Mouse (Mus musculus) intestine, embryonic 16.5 days (tissue): Measurements from ENCODE around the gene Clspn. TPM values are rescaled to one million over a fixed set of nuclear protein-coding genes. Genes with fewer than 3 reads are reported as not detected.

Experiments
- ATAC-seq: fragments of 200-750 bp; cut with Nextera tagmentation; 2 replicates; pipeline ENCODE4 v1.8.0; 2017; ENCODE audit warnings: moderate TSS enrichment, moderate library complexity
- H3K27ac ChIP-seq: fragments of 300-500 bp; sonication (generic); 2 replicates; pipeline ENCODE4 v1.5.1; 2014; ENCODE audit warnings: mild to moderate bottlenecking, low read length
- H3K27me3 ChIP-seq: fragments of 300-500 bp; sonication (generic); replicated peaks from 2 replicates; pipeline ENCODE4 v1.6.1; 2014; ENCODE audit warnings: low read length, control low read depth, mixed read lengths; ENCODE audit not compliant: control insufficient read depth, insufficient read depth
- H3K36me3 ChIP-seq: fragments of 300-500 bp; sonication (generic); 2 replicates; pipeline ENCODE4 v1.6.1; 2014; ENCODE audit warnings: low read length, control low read depth; ENCODE audit not compliant: control insufficient read depth, insufficient read depth
- H3K4me1 ChIP-seq: fragments of 300-500 bp; sonication (generic); 2 replicates; pipeline ENCODE4 v1.6.1; 2014; ENCODE audit warnings: low read length, control low read depth, mixed read lengths; ENCODE audit not compliant: control insufficient read depth, insufficient read depth
- H3K4me2 ChIP-seq: fragments of 300-500 bp; sonication (generic); 2 replicates; pipeline ENCODE4 v1.6.1; 2014; ENCODE audit warnings: low read depth, low read length, control low read depth
- H3K4me3 ChIP-seq: fragments of 300-500 bp; sonication (generic); 2 replicates; pipeline ENCODE4 v1.5.1; 2014; ENCODE audit warnings: mild to moderate bottlenecking, low read length
- H3K9ac ChIP-seq: fragments of 300-500 bp; sonication (generic); 2 replicates; pipeline ENCODE4 v1.6.1; 2014; ENCODE audit warnings: low read depth, low read length
- H3K9me3 ChIP-seq: fragments of 300-500 bp; sonication (generic); 2 replicates; pipeline ENCODE4 v1.6.1; 2016; ENCODE audit warnings: low read length, control low read depth; ENCODE audit not compliant: control insufficient read depth
- WGBS: fragments of 180-500 bp; shearing (Covaris S2); extraction: QIAGEN DNeasy Blood & Tissue Kit; methylation state at CpG from one replicate; pipeline ENCODE4 v1.1.7; 2014; 5-methylcytosine and 5-hydroxymethylcytosine counted together
- polyA plus RNA-seq: library from polyadenylated mRNA; unstranded; fragments of >200 nt; fragmentation: Nextera tagmentation; extraction: Ambion mirVana; gene quantifications from 2 replicates; pipeline ENCODE4 v1.2.1, GENCODE M21; 2015

Clspn gene
- polyA plus RNA-seq, 1 experiment from 2014 or later: 26.5 TPM

GRCm38 (mm10) chr4:126616312-126616711 lies 59.6 kb downstream of the Clspn start:
- H3K9ac ChIP-seq: no peak overlapping the region
- no peak overlapping the region for H3K27ac ChIP-seq
- H3K9me3 ChIP-seq: no peaks in the 10 kb centered on the region
- no peak overlapping the region for H3K4me2 ChIP-seq
- 79% methylated on average over 4 of the region's 4 CpGs for WGBS
- H3K4me3 ChIP-seq: no peak overlapping the region
- no peak for ATAC-seq
- no peaks in the 10 kb centered on the region for H3K36me3 ChIP-seq
- 0 out of 2 replicates have a peak, but pooled peaks cover 6% of the 10 kb centered on the region for H3K27me3 ChIP-seq
- H3K4me1 ChIP-seq: peaks cover 7% of the 10 kb centered on the region

- no peaks in the 10 kb centered on the region for H3K36me3 ChIP-seq
- peak overlapping the region; percentile 54 for H3K9ac ChIP-seq
- H3K4me2 ChIP-seq: peak overlapping the region; percentile 55
- 4% methylated on average over 32 of the region's 33 CpGs for WGBS
- H3K27me3 ChIP-seq: 0 out of 2 replicates have a peak, but pooled peaks cover 6% of the 10 kb centered on the region
- no peaks in the 10 kb centered on the region for H3K9me3 ChIP-seq
- ATAC-seq: peak; percentile 44; the same call in 1 of the 2 replicates
- no peak overlapping the region for H3K27ac ChIP-seq
- peak overlapping the region; percentile 38 for H3K4me3 ChIP-seq
- H3K4me1 ChIP-seq: peaks cover 7% of the 10 kb centered on the region
Observed at GRCm38 (mm10) chr4:126619691-126620330, 63.1 kb downstream of the Clspn start.

GRCm38 (mm10) chr4:126620349-126620874 lies 63.7 kb downstream of the Clspn start:
- peak overlapping the region; percentile 38 for H3K4me3 ChIP-seq
- H3K27ac ChIP-seq: no peak overlapping the region
- H3K9ac ChIP-seq: peak overlapping the region; percentile 54

GRCm38 (mm10) chr4:126627021-126627681 lies 70.4 kb downstream of the Clspn start:
- Histone ChIP-seq H3K36me3 (no peaks in the 10 kb centered on the region), H3K4me3 (peak overlapping the region; percentile 21; the same call in 1 of the 2 replicates), H3K27me3 (no peaks in the 10 kb centered on the region), H3K4me2 (peak overlapping the region; percentile 44), H3K9me3 (no peaks in the 10 kb centered on the region), H3K4me1 (peaks cover 3% of the 10 kb centered on the region; the same call in 1 of the 2 replicates), H3K27ac (no peak overlapping the region), H3K9ac (peak overlapping the region; percentile 37)
- 6% methylated on average over 23 of the region's 23 CpGs for WGBS
- ATAC-seq: no peak

More at GRCm38 (mm10) chr4:126620349-126620874, 63.7 kb downstream of the Clspn start:
- no peaks in the 10 kb centered on the region for H3K9me3 ChIP-seq
- no peak for ATAC-seq
- H3K36me3 ChIP-seq: no peaks in the 10 kb centered on the region
- H3K4me1 ChIP-seq: peaks cover 7% of the 10 kb centered on the region
- peak overlapping the region; percentile 55 for H3K4me2 ChIP-seq
- 0 out of 2 replicates have a peak, but pooled peaks cover 6% of the 10 kb centered on the region for H3K27me3 ChIP-seq
- 29% methylated on average over 13 of the region's 13 CpGs for WGBS

GRCm38 (mm10) chr4:126631922-126632321 lies 75.2 kb downstream of the Clspn start:
- no peak overlapping the region for H3K27ac ChIP-seq
- no peaks in the 10 kb centered on the region for H3K36me3 ChIP-seq
- 42% methylated on average over 2 of the region's 2 CpGs for WGBS
- H3K4me2 ChIP-seq: no peak overlapping the region
- no peak overlapping the region for H3K4me3 ChIP-seq
- H3K9ac ChIP-seq: no peak overlapping the region
- H3K9me3 ChIP-seq: no peaks in the 10 kb centered on the region
- H3K4me1 ChIP-seq: peaks cover 2% of the 10 kb centered on the region; the same call in 1 of the 2 replicates
- 0 out of 2 replicates have a peak, but pooled peaks cover 4% of the 10 kb centered on the region for H3K27me3 ChIP-seq
- ATAC-seq: no peak

DNA sequence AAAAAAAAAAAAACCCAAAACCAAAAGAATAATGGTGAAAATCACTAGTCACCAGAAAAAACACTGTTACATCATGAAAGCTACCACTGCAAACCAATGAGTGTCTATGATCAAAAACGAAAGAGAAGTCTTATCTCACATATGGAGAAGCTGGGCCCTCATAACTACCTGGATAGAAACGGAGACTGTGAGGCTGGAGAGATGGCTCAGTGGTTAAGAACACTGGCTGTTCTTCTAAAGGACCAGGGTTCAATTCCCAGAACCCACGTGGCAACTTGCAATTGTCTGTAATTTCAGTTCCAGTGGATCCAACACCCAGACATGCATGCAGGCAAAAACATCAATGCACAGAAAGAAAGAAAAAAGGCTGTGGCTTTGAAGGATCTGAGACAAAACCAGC lies 75.9 kb downstream of the Clspn start:
- 58% methylated on average over 3 of the region's 3 CpGs for WGBS
- ATAC-seq: no peak
- Histone ChIP-seq H3K9me3 (no peaks in the 10 kb centered on the region), H3K4me3 (no peak overlapping the region), H3K4me1 (no peaks in the 10 kb centered on the region), H3K4me2 (no peak overlapping the region), H3K27me3 (0 out of 2 replicates have a peak, but pooled peaks cover 4% of the 10 kb centered on the region), H3K36me3 (no peaks in the 10 kb centered on the region), H3K27ac (no peak overlapping the region), H3K9ac (no peak overlapping the region)

DNA sequence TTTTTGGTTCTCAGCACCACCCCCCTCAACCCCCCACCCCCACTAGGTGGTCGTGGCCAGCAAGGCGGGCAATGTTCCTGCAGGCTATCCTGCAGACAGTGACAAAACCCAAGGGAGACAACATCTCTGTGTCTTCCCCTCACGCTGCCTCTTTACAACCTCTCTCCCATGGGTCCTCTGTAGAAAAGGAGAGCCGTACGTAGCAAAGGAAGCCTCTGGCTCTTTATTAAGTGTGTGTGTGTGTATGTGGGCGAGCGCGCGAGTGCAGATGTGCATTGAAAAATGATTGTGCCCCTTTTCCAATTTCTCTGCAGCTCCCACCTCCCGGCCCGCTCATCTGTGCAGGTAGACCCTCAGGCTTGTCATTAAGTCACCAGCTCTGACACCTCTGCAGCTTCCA lies 79.6 kb downstream of the Clspn start:
- Histone ChIP-seq H3K27me3 (0 out of 2 replicates have a peak, but pooled peaks cover 4% of the 10 kb centered on the region), H3K4me1 (no peaks in the 10 kb centered on the region), H3K4me3 (no peak overlapping the region), H3K36me3 (no peaks in the 10 kb centered on the region), H3K9ac (no peak overlapping the region), H3K4me2 (no peak overlapping the region), H3K9me3 (no peaks in the 10 kb centered on the region), H3K27ac (no peak overlapping the region)
- 24% methylated on average over 11 of the region's 11 CpGs for WGBS
- no peak for ATAC-seq

GRCm38 (mm10) chr4:126637446-126637845 lies 80.7 kb downstream of the Clspn start:
- no peak overlapping the region for H3K4me3 ChIP-seq
- H3K36me3 ChIP-seq: no peaks in the 10 kb centered on the region
- no peak for ATAC-seq
- no peaks in the 10 kb centered on the region for H3K9me3 ChIP-seq
- H3K27me3 ChIP-seq: 0 out of 2 replicates have a peak, but pooled peaks cover 4% of the 10 kb centered on the region
- H3K4me2 ChIP-seq: no peak overlapping the region
- no peak overlapping the region for H3K9ac ChIP-seq
- no peak overlapping the region for H3K27ac ChIP-seq
- 65% methylated on average over 4 of the region's 4 CpGs for WGBS
- H3K4me1 ChIP-seq: no peaks in the 10 kb centered on the region

DNA sequence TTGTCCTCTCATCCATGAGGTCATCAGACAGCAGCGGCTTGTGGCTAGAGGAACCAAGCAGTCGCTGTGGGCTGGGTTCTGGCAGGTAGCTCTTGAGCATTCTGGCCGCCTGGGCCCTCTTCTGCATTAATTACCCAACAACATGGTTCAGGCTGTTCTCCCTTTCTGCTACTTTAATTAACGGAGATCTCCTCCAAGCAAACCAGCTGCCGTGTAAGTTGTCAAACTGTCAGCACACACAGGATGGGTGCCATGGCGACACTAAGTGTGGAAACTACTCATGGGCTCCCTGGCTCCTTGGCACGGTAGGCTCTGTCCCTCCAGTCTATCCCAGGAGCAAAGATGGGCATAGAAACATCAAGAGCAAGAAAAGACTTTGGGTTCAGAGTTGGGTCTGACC lies 82.6 kb downstream of the Clspn start:
- 0 out of 2 replicates have a peak, but pooled peaks cover 4% of the 10 kb centered on the region for H3K27me3 ChIP-seq
- no peak overlapping the region for H3K4me3 ChIP-seq

More for the DNA sequence above, 82.6 kb downstream of the Clspn start:
- Histone ChIP-seq H3K9me3 (no peaks in the 10 kb centered on the region), H3K27ac (no peak overlapping the region), H3K36me3 (no peaks in the 10 kb centered on the region), H3K4me2 (no peak overlapping the region), H3K4me1 (no peaks in the 10 kb centered on the region), H3K9ac (no peak overlapping the region)
- WGBS: 61% methylated on average over 7 of the region's 7 CpGs
- ATAC-seq: no peak
